Comparison of ENCODE assay signal across 17 mouse cellular contexts in genomic region chr2:172004029-172004984, GRCm38 (mm10). TPM values are rescaled to one million over a fixed set of nuclear protein-coding genes. Genes with fewer than 3 reads are reported as not detected.
DNase-seq lines count a peak whose midpoint lies in the region; ATAC-seq and TF ChIP-seq lines count a peak whose summit lies in the region.
"Had no signal": no experiment of that assay in that cellular context is flagged by ENCODE, and none has a peak within 500 bp of the region (broad histone marks: within the 10 kb centered on the region; RNA-seq: fewer than 3 reads in every experiment).

No protein-coding gene starts in this region.

- peak overlapping the region; percentile 21; the same call in 1 of the 2 replicates for H3K27ac ChIP-seq in hindbrain, embryonic 15.5 days (replicated peaks)
- no peak overlapping the region for H3K27ac ChIP-seq in hindbrain, embryonic 12.5 days
- H3K27ac ChIP-seq in midbrain, embryonic 14.5 days (replicated peaks; ENCODE audit: low read depth, low read length): no peak overlapping the region
- H3K27ac ChIP-seq in midbrain, embryonic 16.5 days (ENCODE audit: low read length): no peak overlapping the region
- H3K27ac ChIP-seq in hindbrain, postnatal 0 days: no peak overlapping the region
- 0 out of 2 replicates have a peak overlapping the region, but pooled peaks have one; percentile 13 for H3K27ac ChIP-seq in limb, embryonic 14.5 days (replicated peaks; ENCODE audit: low read depth, low read length)
- H3K27ac ChIP-seq: limb, embryonic 15.5 days had no signal

- no peak for ATAC-seq in hindbrain, embryonic 15.5 days (ENCODE audit: low FRiP score, low read depth)
- no peak for ATAC-seq in hindbrain, embryonic 12.5 days (ENCODE audit: low FRiP score)
- ATAC-seq in midbrain, embryonic 14.5 days (ENCODE audit: low FRiP score, low TSS enrichment): no peak
- no peak for ATAC-seq in midbrain, embryonic 16.5 days
- no peak for ATAC-seq in hindbrain, postnatal 0 days
- ATAC-seq in limb, embryonic 14.5 days (ENCODE audit: low FRiP score, low read depth): no peak
- ATAC-seq: liver, postnatal 0 days had no signal

- peaks cover 25% of the 10 kb centered on the region for H3K4me1 ChIP-seq in hindbrain, embryonic 15.5 days (replicated peaks)
- H3K4me1 ChIP-seq in hindbrain, embryonic 12.5 days: peaks cover 17% of the 10 kb centered on the region; the same call in 1 of the 2 replicates
- no peaks in the 10 kb centered on the region for H3K4me1 ChIP-seq in midbrain, embryonic 14.5 days (ENCODE audit: control insufficient read depth, insufficient read depth, low read length)
- H3K4me1 ChIP-seq in midbrain, embryonic 16.5 days (ENCODE audit: control insufficient read depth, insufficient read depth, low read length): peaks cover 5% of the 10 kb centered on the region
- H3K4me1 ChIP-seq in hindbrain, postnatal 0 days (ENCODE audit: insufficient read depth, low read length): 0 out of 2 replicates have a peak, but pooled peaks cover 2% of the 10 kb centered on the region
- peaks cover 18% of the 10 kb centered on the region for H3K4me1 ChIP-seq in limb, embryonic 14.5 days (ENCODE audit: control insufficient read depth, insufficient read depth, low read length)

- DNase-seq in midbrain, embryonic 14.5 days: peak; percentile 30
- peak; percentile 71 for DNase-seq in hindbrain, postnatal 0 days (ENCODE audit: low spot score)
- DNase-seq in limb, embryonic 14.5 days (ENCODE audit: low spot score): peak; percentile 36
- no peak for DNase-seq in left cerebral cortex, adult 8-10 months (ENCODE audit: low spot score in 2 of 2)
- DNase-seq: adrenal gland, adult 8-10 months; cerebellum, postnatal 25 days; gastrocnemius, postnatal 25 days; heart, postnatal 10 days; kidney, adult 18-20 months; liver, postnatal 0 days; thymus, postnatal 14 days had no signal

- H3K4me3 ChIP-seq in hindbrain, embryonic 15.5 days: no peak overlapping the region
- H3K4me3 ChIP-seq in hindbrain, embryonic 12.5 days: no peak overlapping the region
- no peak overlapping the region for H3K4me3 ChIP-seq in midbrain, embryonic 14.5 days (replicated peaks; ENCODE audit: low read depth, low read length)
- H3K4me3 ChIP-seq in midbrain, embryonic 16.5 days (ENCODE audit: low read depth, low read length): no peak overlapping the region
- H3K4me3 ChIP-seq in hindbrain, postnatal 0 days (ENCODE audit: low read length): no peak overlapping the region
- H3K4me3 ChIP-seq in limb, embryonic 14.5 days (replicated peaks; ENCODE audit: low read length): no peak overlapping the region
- H3K4me3 ChIP-seq: limb, embryonic 15.5 days had no signal

- 51% methylated on average over 21 of the region's 21 CpGs for WGBS in hindbrain, embryonic 15.5 days
- WGBS in hindbrain, embryonic 12.5 days: 66% methylated on average over 21 of the region's 21 CpGs
- 80% methylated on average over 21 of the region's 21 CpGs for WGBS in midbrain, embryonic 14.5 days
- WGBS in midbrain, embryonic 16.5 days: 70% methylated on average over 21 of the region's 21 CpGs
- WGBS in hindbrain, postnatal 0 days: 55% methylated on average over 21 of the region's 21 CpGs
- 38% methylated on average over 21 of the region's 21 CpGs for WGBS in limb, embryonic 14.5 days

- H3K9ac ChIP-seq in hindbrain, embryonic 15.5 days: no peak overlapping the region
- no peak overlapping the region for H3K9ac ChIP-seq in hindbrain, embryonic 12.5 days
- H3K9ac ChIP-seq in midbrain, embryonic 14.5 days (replicated peaks; ENCODE audit: low read length): no peak overlapping the region
- no peak overlapping the region for H3K9ac ChIP-seq in midbrain, embryonic 16.5 days (ENCODE audit: low read depth, low read length)
- no peak overlapping the region for H3K9ac ChIP-seq in hindbrain, postnatal 0 days (replicated peaks; ENCODE audit: low read length)
- H3K9ac ChIP-seq in limb, embryonic 14.5 days (ENCODE audit: low read depth, low read length, severe bottlenecking): no peak overlapping the region
- H3K9ac ChIP-seq: limb, embryonic 15.5 days; liver, postnatal 0 days had no signal

- H3K27me3 ChIP-seq in hindbrain, embryonic 15.5 days: no peaks in the 10 kb centered on the region
- H3K27me3 ChIP-seq in hindbrain, embryonic 12.5 days: no peaks in the 10 kb centered on the region
- H3K27me3 ChIP-seq in midbrain, embryonic 14.5 days (ENCODE audit: control insufficient read depth, insufficient read depth, low read length): no peaks in the 10 kb centered on the region
- no peaks in the 10 kb centered on the region for H3K27me3 ChIP-seq in midbrain, embryonic 16.5 days (ENCODE audit: control insufficient read depth, insufficient read depth, low read depth, low read length)
- no peaks in the 10 kb centered on the region for H3K27me3 ChIP-seq in hindbrain, postnatal 0 days (ENCODE audit: insufficient read depth, low read length)
- no peaks in the 10 kb centered on the region for H3K27me3 ChIP-seq in limb, embryonic 14.5 days (ENCODE audit: control insufficient read depth, insufficient read depth, low read length)
- H3K27me3 ChIP-seq: limb, embryonic 15.5 days had no signal

- H3K4me2 ChIP-seq in hindbrain, embryonic 15.5 days: no peak overlapping the region
- no peak overlapping the region for H3K4me2 ChIP-seq in hindbrain, embryonic 12.5 days (replicated peaks)
- no peak overlapping the region for H3K4me2 ChIP-seq in midbrain, embryonic 14.5 days (ENCODE audit: low read length)
- no peak overlapping the region for H3K4me2 ChIP-seq in midbrain, embryonic 16.5 days (ENCODE audit: low read length)
- no peak overlapping the region for H3K4me2 ChIP-seq in hindbrain, postnatal 0 days (ENCODE audit: low read depth, low read length)
- no peak overlapping the region for H3K4me2 ChIP-seq in limb, embryonic 14.5 days (replicated peaks; ENCODE audit: low read depth, low read length, severe bottlenecking)
- H3K4me2 ChIP-seq: limb, embryonic 15.5 days had no signal

- TF ChIP-seq POLR2A in limb, embryonic 14.5 days (IDR thresholded peaks at IDR 0.05; ENCODE audit: borderline replicate concordance, extremely low read depth, insufficient read depth, insufficient read length): no peak

- TF ChIP-seq CTCF in hindbrain, postnatal 0 days (IDR thresholded peaks at IDR 0.05; ENCODE audit: low read depth): no peak

- H3K9me3 ChIP-seq in hindbrain, embryonic 15.5 days: no peaks in the 10 kb centered on the region
- H3K9me3 ChIP-seq in hindbrain, embryonic 12.5 days (replicated peaks): no peaks in the 10 kb centered on the region
- H3K9me3 ChIP-seq in midbrain, embryonic 14.5 days (ENCODE audit: control insufficient read depth, low read length): no peaks in the 10 kb centered on the region
- no peaks in the 10 kb centered on the region for H3K9me3 ChIP-seq in midbrain, embryonic 16.5 days (replicated peaks; ENCODE audit: control insufficient read depth, low read length, poor library complexity, severe bottlenecking)
- H3K9me3 ChIP-seq in hindbrain, postnatal 0 days (ENCODE audit: low read length): no peaks in the 10 kb centered on the region
- no peaks in the 10 kb centered on the region for H3K9me3 ChIP-seq in limb, embryonic 14.5 days (ENCODE audit: control insufficient read depth, low read length)
- H3K9me3 ChIP-seq: limb, embryonic 15.5 days had no signal

- no peaks in the 10 kb centered on the region for H3K36me3 ChIP-seq in hindbrain, embryonic 15.5 days
- no peaks in the 10 kb centered on the region for H3K36me3 ChIP-seq in hindbrain, embryonic 12.5 days
- H3K36me3 ChIP-seq in midbrain, embryonic 14.5 days (ENCODE audit: control insufficient read depth, insufficient read depth, low read length): no peaks in the 10 kb centered on the region
- H3K36me3 ChIP-seq in midbrain, embryonic 16.5 days (ENCODE audit: control insufficient read depth, insufficient read depth, low read length): no peaks in the 10 kb centered on the region
- H3K36me3 ChIP-seq in hindbrain, postnatal 0 days (ENCODE audit: insufficient read depth, low read length): no peaks in the 10 kb centered on the region
- no peaks in the 10 kb centered on the region for H3K36me3 ChIP-seq in limb, embryonic 14.5 days (ENCODE audit: control insufficient read depth, insufficient read depth, low read length)
- H3K36me3 ChIP-seq: G1E; limb, embryonic 15.5 days had no signal

RNA-seq across cellular contexts. Expression of gene Cbln4, which starts 39.0 kb away (rescaled TPM):
- polyA plus RNA-seq in hindbrain, embryonic 15.5 days (2015; fragmentation: Nextera tagmentation; extraction: Ambion mirVana): 37.8 and 38.2 TPM in 2 replicates
- polyA plus RNA-seq in hindbrain, embryonic 12.5 days (2016; fragmentation: Nextera tagmentation; extraction: Ambion mirVana): 7.8 and 8.0 TPM in 2 replicates
- polyA plus RNA-seq in midbrain, embryonic 14.5 days (2014; fragmentation: Nextera tagmentation; extraction: Ambion mirVana): 29.0 and 34.7 TPM in 2 replicates
- polyA plus RNA-seq in midbrain, embryonic 16.5 days (2015; fragmentation: Nextera tagmentation; extraction: Ambion mirVana): 49.8 and 64.9 TPM in 2 replicates
- total RNA-seq in hindbrain, postnatal 0 days (2014; rRNA removed): 19.0 and 30.2 TPM in 2 replicates
- 42.1 and 42.6 TPM in 2 replicates for polyA plus RNA-seq in hindbrain, postnatal 0 days (2015; fragmentation: Nextera tagmentation; extraction: Ambion mirVana)
- 2.1 TPM in 2 replicates for polyA plus RNA-seq in limb, embryonic 14.5 days (2012; rRNA removed)
- polyA plus RNA-seq in limb, embryonic 14.5 days (2014; fragmentation: Nextera tagmentation; extraction: Ambion mirVana): 2.4 TPM in 2 replicates
- total RNA-seq in left cerebral cortex, adult 8-10 months (2022): 10 to 100 TPM; 10.4 to 15.7 (median 14.0) TPM
- total RNA-seq: adrenal gland, adult 8-10 months; gastrocnemius, postnatal 25 days; heart, postnatal 10 days had no signal
- polyA plus RNA-seq: G1E; liver, postnatal 0 days; small intestine, adult 2 months had no signal

Comparison
In these comparisons a context has a peak if more than half of its experiments do, and no peak if none do; other contexts are left out.
1. H3K27ac ChIP-seq: peak in hindbrain, embryonic 15.5 days (single experiment) and limb, embryonic 14.5 days (single experiment); none in hindbrain, embryonic 12.5 days (single experiment), midbrain, embryonic 14.5 days (single experiment), midbrain, embryonic 16.5 days (single experiment) and hindbrain, postnatal 0 days (single experiment).
2. DNase-seq: peak in midbrain, embryonic 14.5 days (single experiment), hindbrain, postnatal 0 days (single experiment) and limb, embryonic 14.5 days (single experiment); none in left cerebral cortex, adult 8-10 months (0 of 2).